Mouse (Mus musculus): ENCODE measurements around the gene Stat5a. TPM values are rescaled to one million over a fixed set of nuclear protein-coding genes. Genes with fewer than 3 reads are reported as not detected.

The Stat5a gene
- polyA plus RNA-seq (2017; shearing (Covaris generic)), result 161 TPM

DNA sequence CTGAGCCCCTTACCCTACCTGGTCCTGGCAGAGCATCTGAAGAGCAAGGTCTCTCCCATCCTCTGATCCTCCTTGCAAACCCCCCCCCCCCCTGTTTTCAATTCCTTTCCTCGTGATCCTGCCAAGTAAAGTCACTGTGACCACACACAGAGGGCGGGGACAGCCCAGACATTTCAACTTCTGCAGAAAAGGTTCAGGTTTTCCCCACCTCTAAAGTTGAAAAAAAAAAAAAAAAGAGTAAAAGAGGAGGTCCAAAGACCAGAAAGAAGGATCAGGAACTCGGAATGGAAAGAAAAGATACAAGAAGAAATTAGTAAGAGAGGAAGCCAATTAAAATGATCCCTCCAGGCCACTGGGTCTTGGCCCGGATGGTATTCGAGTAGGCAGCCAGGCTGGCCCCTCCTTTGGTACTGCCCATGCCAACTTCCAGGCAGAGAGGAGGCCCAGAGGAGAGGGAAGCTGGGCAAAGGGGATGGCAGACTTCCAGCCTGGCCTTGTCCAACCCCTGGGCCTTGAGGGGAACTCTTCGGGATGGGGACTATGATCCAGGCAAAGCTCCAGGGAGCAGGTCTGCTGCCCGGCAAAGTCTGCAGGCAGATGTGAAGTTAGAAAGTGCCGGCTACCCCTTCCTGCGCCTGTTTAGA lies at the start of gene Stat5a:
TSS of gene Stat5a (plus strand) at position 417 of the 644 bp plus-strand sequence.

DNA sequence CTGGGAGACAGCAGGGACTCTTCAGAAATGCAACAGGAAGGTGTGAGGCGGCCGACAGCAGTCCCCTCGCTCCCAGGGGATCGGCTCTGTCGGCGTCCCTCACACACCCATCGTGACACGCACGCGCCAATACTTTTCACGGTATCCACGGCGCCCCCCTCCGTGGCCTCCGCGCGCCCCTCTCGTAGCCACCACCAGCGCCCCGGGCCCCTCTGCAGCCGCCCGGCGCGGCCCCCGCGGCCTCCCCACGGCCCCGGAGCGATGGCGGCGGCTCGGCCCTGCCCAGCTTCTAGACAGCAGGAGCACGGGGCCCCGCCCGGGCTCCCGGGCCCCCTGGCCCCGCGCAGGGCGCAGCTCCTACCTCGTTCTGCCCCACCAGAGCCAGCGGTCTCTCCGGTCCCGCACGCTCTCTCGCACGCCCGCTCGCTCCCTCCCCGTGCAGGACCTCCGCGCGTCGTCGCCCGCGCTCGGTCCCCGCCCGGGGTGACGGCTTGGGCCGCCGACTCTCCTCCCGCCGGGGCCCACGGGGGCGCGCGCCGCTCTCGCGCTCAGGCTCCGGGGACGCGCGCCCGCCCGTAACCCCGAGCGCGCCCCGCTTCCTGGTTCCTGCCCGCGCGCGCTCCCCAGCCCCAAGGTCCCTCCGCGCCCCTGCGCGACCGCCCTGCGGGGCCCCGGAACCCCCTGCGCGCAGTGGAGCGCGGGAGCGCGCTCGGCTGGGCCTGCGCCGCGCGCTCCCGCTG lies 8.9 kb upstream of the Stat5a start, which contains the start of gene Stat5b:
TSS of gene Stat5b (minus strand) at position 687 of the 740 bp plus-strand sequence.

Other genes with a start within 250 kb of the Stat5a start
- gene Nkiras2, start 240.1 kb upstream of the Stat5a start, polyA plus RNA-seq (2017; shearing (Covaris generic)), result 13.1 TPM
- 444 TPM for gene Dnajc7, start 239.2 kb upstream of the Stat5a start, polyA plus RNA-seq (2017; shearing (Covaris generic))
- gene Zfp385c, start 166.9 kb upstream of the Stat5a start, polyA plus RNA-seq (2017; shearing (Covaris generic)), result not detected
- 13.8 TPM for gene Dhx58, start 155.1 kb upstream of the Stat5a start, polyA plus RNA-seq (2017; shearing (Covaris generic))
- 40.1 TPM for gene Kat2a, start 146.9 kb upstream of the Stat5a start, polyA plus RNA-seq (2017; shearing (Covaris generic))
- not detected for gene Hspb9, start 145.5 kb upstream of the Stat5a start, polyA plus RNA-seq (2017; shearing (Covaris generic))
- gene Rab5c, start 121.1 kb upstream of the Stat5a start, polyA plus RNA-seq (2017; shearing (Covaris generic)), result 39.9 TPM
- not detected for gene Kcnh4, start 99.4 kb upstream of the Stat5a start, polyA plus RNA-seq (2017; shearing (Covaris generic))
- gene Hcrt, start 96.4 kb upstream of the Stat5a start, polyA plus RNA-seq (2017; shearing (Covaris generic)), result not detected
- 2.7 TPM for gene Ghdc, start 88.4 kb upstream of the Stat5a start, polyA plus RNA-seq (2017; shearing (Covaris generic))
- 293 TPM for gene Stat5b, start 8.6 kb upstream of the Stat5a start, polyA plus RNA-seq (2017; shearing (Covaris generic))
- gene Stat3, start 80.2 kb downstream of the Stat5a start, polyA plus RNA-seq (2017; shearing (Covaris generic)), result 338 TPM
- not detected for gene Cavin1, start 111.5 kb downstream of the Stat5a start, polyA plus RNA-seq (2017; shearing (Covaris generic))
- gene Atp6v0a1, start 150.1 kb downstream of the Stat5a start, polyA plus RNA-seq (2017; shearing (Covaris generic)), result 1.00 TPM
- gene Naglu, start 210.7 kb downstream of the Stat5a start, polyA plus RNA-seq (2017; shearing (Covaris generic)), result 7.1 TPM
- gene Hsd17b1, start 219.1 kb downstream of the Stat5a start, polyA plus RNA-seq (2017; shearing (Covaris generic)), result not detected
- 7.8 TPM for gene Coasy, start 223.2 kb downstream of the Stat5a start, polyA plus RNA-seq (2017; shearing (Covaris generic))
- gene Mlx, start 227.9 kb downstream of the Stat5a start, polyA plus RNA-seq (2017; shearing (Covaris generic)), result 56.1 TPM
- gene Psmc3ip, start 236.1 kb downstream of the Stat5a start, polyA plus RNA-seq (2017; shearing (Covaris generic)), result 4.1 TPM